Mouse (Mus musculus) MEL (cell line): ENCODE results near the gene Swt1. TPM values are rescaled to one million over a fixed set of nuclear protein-coding genes. Genes with fewer than 3 reads are reported as not detected.

Experiments
- DNase-seq: peaks from one replicate; pipeline ENCODE4 v3.0.0; 2011; ENCODE audit warnings: low read depth, low spot score
- H3K27ac ChIP-seq: 2 replicates; pipeline ENCODE4 v1.5.1; 2012; ENCODE audit warnings: low read depth, mild to moderate bottlenecking, control low read depth, low read length, moderate library complexity; ENCODE audit not compliant: control insufficient read depth
- H3K27me3 ChIP-seq, 2 experiments: fragments of 150-350 bp in 1 of 2; sonication (generic) in 1 of 2; 2 replicates each; pipeline ENCODE4 v1.6.1; 2012; ENCODE audit warnings: low read length in 2 of 2, mild to moderate bottlenecking in 2 of 2, improper control_type of control experiment in 1 of 2, moderate library complexity in 1 of 2; ENCODE audit not compliant: insufficient read depth in 2 of 2, control insufficient read depth in 1 of 2
- H3K36me3 ChIP-seq, 2 experiments: 2 replicates each; pipeline ENCODE4 v1.6.1; 2012 to 2014; ENCODE audit warnings: low read length in 2 of 2, improper control_type of control experiment in 1 of 2, inconsistent platforms in 1 of 2, mild to moderate bottlenecking in 1 of 2; ENCODE audit not compliant: insufficient read depth in 2 of 2, control insufficient read depth in 1 of 2
- H3K4me1 ChIP-seq, 2 experiments: fragments of 150-350 bp in 1 of 2; sonication (generic) in 1 of 2; 2 replicates each; pipeline ENCODE4 v1.6.1; 2012; ENCODE audit warnings: low read length in 2 of 2, improper control_type of control experiment in 1 of 2, mild to moderate bottlenecking in 1 of 2; ENCODE audit not compliant: insufficient read depth in 2 of 2, control insufficient read depth in 1 of 2
- H3K4me3 ChIP-seq, 2 experiments: fragments of 150-350 bp in 1 of 2; sonication (generic) in 1 of 2; 2 replicates each; pipeline ENCODE4 v1.5.1; 2012; ENCODE audit warnings: low read depth in 2 of 2, low read length in 2 of 2, mild to moderate bottlenecking in 2 of 2, moderate library complexity in 2 of 2, control low read depth in 1 of 2, improper control_type of control experiment in 1 of 2; ENCODE audit not compliant: control insufficient read depth in 1 of 2, insufficient read depth in 1 of 2
- H3K79me2 ChIP-seq: 2 replicates; pipeline ENCODE4 v1.6.1; 2012; ENCODE audit warnings: mild to moderate bottlenecking, low read length, moderate library complexity; ENCODE audit not compliant: control insufficient read depth, poor library complexity, insufficient read depth
- H3K9ac ChIP-seq: 2 replicates; pipeline ENCODE4 v1.6.1; 2012; ENCODE audit warnings: low read depth, mild to moderate bottlenecking, control low read depth, low read length, moderate library complexity; ENCODE audit not compliant: control insufficient read depth, poor library complexity, severe bottlenecking
- H3K9me3 ChIP-seq: fragments of 150-350 bp; sonication (generic); replicated peaks from 2 replicates; pipeline ENCODE4 v1.6.1; 2012; ENCODE audit warnings: mild to moderate bottlenecking, low read length, improper control_type of control experiment, moderate library complexity; ENCODE audit not compliant: insufficient read depth
- BHLHE40 ChIP-seq: IDR thresholded peaks from 2 replicates; pipeline ENCODE4 v1.6.1; 2012; ENCODE audit warnings: low read depth, mild to moderate bottlenecking, inconsistent platforms, low read length, improper control_type of control experiment, borderline replicate concordance
- CHD1 ChIP-seq: IDR thresholded peaks from 2 replicates; pipeline ENCODE4 v1.6.1; 2012; ENCODE audit warnings: low read depth, mild to moderate bottlenecking, inconsistent platforms, low read length, improper control_type of control experiment
- ELF1 ChIP-seq: IDR thresholded peaks from 2 replicates; pipeline ENCODE4 v1.6.1; 2014; ENCODE audit warnings: low read depth, mild to moderate bottlenecking, inconsistent platforms, low read length, improper control_type of control experiment, moderate library complexity
- EP300 ChIP-seq, 2 experiments: IDR thresholded peaks; 2 replicates each; pipeline ENCODE4 v1.6.1; 2011; ENCODE audit warnings: improper control_type of control experiment in 2 of 2, low read length in 2 of 2, low read depth in 1 of 2, mild to moderate bottlenecking in 1 of 2
- ETS1 ChIP-seq: IDR thresholded peaks from 2 replicates; pipeline ENCODE4 v1.6.1; 2012; ENCODE audit warnings: low read depth, mild to moderate bottlenecking, inconsistent platforms, low read length, improper control_type of control experiment, moderate library complexity
- GABPA ChIP-seq: IDR thresholded peaks from 2 replicates; pipeline ENCODE4 v1.6.1; 2012; ENCODE audit warnings: low read depth, mild to moderate bottlenecking, inconsistent platforms, low read length, improper control_type of control experiment, moderate library complexity
- HCFC1 ChIP-seq: IDR thresholded peaks from 2 replicates; pipeline ENCODE4 v1.6.1; 2012; ENCODE audit warnings: low read depth, mild to moderate bottlenecking, inconsistent platforms, low read length, improper control_type of control experiment, moderate library complexity
- MAX ChIP-seq: IDR thresholded peaks from 2 replicates; pipeline ENCODE4 v1.6.1; 2011; ENCODE audit warnings: low read length, improper control_type of control experiment
- MAZ ChIP-seq: IDR thresholded peaks from 2 replicates; pipeline ENCODE4 v1.6.1; 2012; ENCODE audit warnings: low read depth, mild to moderate bottlenecking, inconsistent platforms, low read length, improper control_type of control experiment
- MEF2A ChIP-seq: IDR thresholded peaks from 2 replicates; pipeline ENCODE4 v1.6.1; 2014; ENCODE audit warnings: low read depth, mild to moderate bottlenecking, inconsistent platforms, low read length, improper control_type of control experiment; ENCODE audit not compliant: poor library complexity, insufficient replicate concordance, severe bottlenecking; ENCODE audit errors: extremely low read depth
- NELFE ChIP-seq: IDR thresholded peaks from 2 replicates; pipeline ENCODE4 v1.6.1; 2011; ENCODE audit warnings: low read depth, low read length, improper control_type of control experiment
- NRF1 ChIP-seq: IDR thresholded peaks from 2 replicates; pipeline ENCODE4 v1.6.1; 2014; ENCODE audit warnings: low read depth, mild to moderate bottlenecking, inconsistent platforms, low read length, improper control_type of control experiment, moderate library complexity; ENCODE audit not compliant: poor library complexity, insufficient read depth, severe bottlenecking
- POLR2A ChIP-seq, 2 experiments: IDR thresholded peaks; 2 replicates each; pipeline ENCODE4 v1.6.1; 2011 to 2012; ENCODE audit warnings: low read length in 2 of 2, mild to moderate bottlenecking in 2 of 2, control low read depth in 1 of 2, improper control_type of control experiment in 1 of 2, low read depth in 1 of 2, moderate library complexity in 1 of 2; ENCODE audit not compliant: control insufficient read depth in 1 of 2, insufficient read depth in 1 of 2, poor library complexity in 1 of 2
- POLR2AphosphoS5 ChIP-seq: IDR thresholded peaks from 2 replicates; pipeline ENCODE4 v1.6.1; 2012; ENCODE audit warnings: low read depth, borderline replicate concordance, mild to moderate bottlenecking, inconsistent platforms, low read length, moderate library complexity, mixed read lengths
- SIN3A ChIP-seq: IDR thresholded peaks from 2 replicates; pipeline ENCODE4 v1.6.1; 2012; ENCODE audit warnings: low read length, improper control_type of control experiment, inconsistent platforms
- SMC3 ChIP-seq: IDR thresholded peaks from 2 replicates; pipeline ENCODE4 v1.6.1; 2011; ENCODE audit warnings: low read depth, low read length, improper control_type of control experiment
- TAL1 ChIP-seq: IDR thresholded peaks from 2 replicates; pipeline ENCODE4 v1.6.1; 2012; ENCODE audit warnings: mild to moderate bottlenecking, inconsistent platforms, low read length, moderate library complexity, mixed read lengths
- TBP ChIP-seq: IDR thresholded peaks from 2 replicates; pipeline ENCODE4 v1.8.0; 2011; ENCODE audit warnings: low read depth, low read length, improper control_type of control experiment
- TCF12 ChIP-seq: IDR thresholded peaks from 2 replicates; pipeline ENCODE4 v1.6.1; 2014; ENCODE audit warnings: low read depth, mild to moderate bottlenecking, inconsistent platforms, low read length, improper control_type of control experiment, moderate library complexity
- UBTF ChIP-seq: IDR thresholded peaks from 2 replicates; pipeline ENCODE4 v1.6.1; 2012; ENCODE audit warnings: low read depth, mild to moderate bottlenecking, inconsistent platforms, low read length, improper control_type of control experiment, moderate library complexity, borderline replicate concordance; ENCODE audit not compliant: insufficient read depth
- USF2 ChIP-seq, 2 experiments: IDR thresholded peaks; 2 replicates each; pipeline ENCODE4 v1.6.1; 2011 to 2012; ENCODE audit warnings: improper control_type of control experiment in 2 of 2, low read length in 2 of 2, borderline replicate concordance in 1 of 2, inconsistent platforms in 1 of 2, low read depth in 1 of 2, mild to moderate bottlenecking in 1 of 2; ENCODE audit not compliant: insufficient read depth in 1 of 2
- ZC3H11A ChIP-seq: IDR thresholded peaks from 2 replicates; pipeline ENCODE4 v1.6.1; 2012; ENCODE audit warnings: low read depth, mild to moderate bottlenecking, inconsistent platforms, low read length, improper control_type of control experiment
- ZNF384 ChIP-seq: IDR thresholded peaks from 2 replicates; pipeline ENCODE4 v1.6.1; 2012; ENCODE audit warnings: low read depth, mild to moderate bottlenecking, inconsistent platforms, low read length, improper control_type of control experiment
- polyA plus RNA-seq, 2 experiments: library from polyadenylated mRNA; stranded (reverse) in 1 of 2; unstranded in 1 of 2; fragments of >175 nt in 1 of 2; fragments of >200 nt in 1 of 2; gene quantifications; 2 replicates each; pipeline versions ENCODE4 v1.2.1 to v1.2.4; 2012; ENCODE audit warnings: low replicate concordance in 2 of 2, low read depth in 1 of 2; ENCODE audit not compliant: insufficient read length in 2 of 2, insufficient read depth in 1 of 2, missing spikeins in 1 of 2
- total RNA-seq: library from RNA; depleted of rRNA; stranded (reverse); fragments of 300-350 nt; gene quantifications from 2 replicates; pipeline ENCODE4 v1.2.3, GENCODE M21; 2012

Swt1 gene
- total and polyA plus RNA-seq, 3 experiments: 13.5 to 13.7 TPM; not detected in 1

DNA sequence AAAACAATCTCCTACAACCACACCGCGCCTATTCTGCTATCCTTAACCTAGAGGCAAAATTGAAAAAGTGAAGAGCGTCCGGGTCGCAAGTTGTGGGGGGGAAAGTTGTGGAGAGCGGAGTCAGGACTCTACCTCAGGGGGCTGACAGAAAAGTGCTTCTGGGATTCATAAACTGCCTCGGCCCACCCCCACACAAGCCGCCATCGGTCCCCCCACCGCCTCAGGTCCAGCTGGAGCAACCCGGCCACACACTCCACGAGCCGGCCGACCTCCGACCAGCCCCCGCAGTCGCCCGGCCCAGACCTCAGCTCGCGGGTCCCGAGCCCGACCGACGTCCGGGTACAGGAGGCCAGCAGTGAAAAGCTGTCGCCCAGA, 380 bp downstream of the Swt1 start:
- DNase-seq: peak; percentile 72
- Histone ChIP-seq H3K4me1 (peaks cover 5 to 16% of the 10 kb centered on the region in 2 experiments), H3K79me2 (peaks cover 29% of the 10 kb centered on the region), H3K27ac (peak overlapping the region; percentile 55), H3K36me3 (peaks cover 0 to 15% of the 10 kb centered on the region in 2 experiments; a peak in 2 of 4 replicates), H3K27me3 (no peaks in the 10 kb centered on the region), H3K4me3 (peak overlapping the region; percentile 88 to 96), H3K9ac (peak overlapping the region; percentile 92), H3K9me3 (no peaks in the 10 kb centered on the region)
- TF ChIP-seq ZNF384: 0 out of 2 replicates have a peak, but pooled peaks have one; percentile 18
- TF ChIP-seq POLR2A (IDR thresholded peaks at IDR 0.05; ENCODE audit: control insufficient read depth in 1 of 2, insufficient read depth in 1 of 2, low read depth in 1 of 2, low read length in 2 of 2, poor library complexity in 1 of 2): no peak; a peak in 1 of 4 replicates
- no peak for TF ChIP-seq TAL1
- TF ChIP-seq NELFE: no peak

DNA sequence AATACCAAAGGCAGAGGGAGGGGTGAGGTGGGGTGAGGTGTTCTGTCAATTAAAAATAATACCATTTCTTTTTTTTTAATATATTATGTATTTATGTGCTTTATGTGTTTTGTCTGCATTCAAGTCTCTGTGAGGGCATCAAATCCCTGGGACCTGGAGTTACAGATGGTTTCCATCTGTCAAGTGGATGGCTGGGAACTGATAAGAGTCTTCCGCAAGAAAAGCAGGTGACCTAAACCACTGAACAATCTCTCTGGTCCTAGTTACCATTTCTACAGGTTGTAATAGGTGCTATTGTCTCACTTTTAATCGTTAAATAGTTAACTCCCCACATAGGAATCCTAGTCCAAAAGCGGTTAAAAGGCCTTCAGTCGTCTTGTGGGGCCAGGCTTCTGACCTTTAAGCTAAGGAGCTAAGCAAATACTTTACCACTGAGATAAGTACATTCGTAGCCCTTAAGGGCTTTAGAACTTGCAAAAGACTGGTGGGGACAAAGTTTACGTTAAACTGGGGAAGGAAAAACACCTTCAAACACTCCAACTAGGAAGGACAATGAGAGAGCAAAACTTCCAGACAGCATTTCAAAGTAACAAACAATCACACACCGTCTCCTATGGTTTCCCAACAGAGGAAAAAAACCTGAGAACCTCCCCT, 1.2 kb downstream of the Swt1 start:
- TF ChIP-seq TAL1 (no peak), POLR2A (IDR thresholded peaks at IDR 0.05; ENCODE audit: control insufficient read depth in 1 of 2, insufficient read depth in 1 of 2, low read depth in 1 of 2, low read length in 2 of 2, poor library complexity in 1 of 2) (no peak), CHD1 (0 out of 2 replicates have a peak, but pooled peaks have one; percentile 23), HCFC1 (0 out of 2 replicates have a peak, but pooled peaks have one; percentile 2), SMC3 (no peak), SIN3A (no peak), TCF12 (no peak)
- Histone ChIP-seq H3K9me3 (no peaks in the 10 kb centered on the region), H3K36me3 (peaks cover 0 to 23% of the 10 kb centered on the region in 2 experiments; a peak in 2 of 4 replicates), H3K4me3 (peak overlapping the region; percentile 88 to 96), H3K27ac (no peak overlapping the region), H3K9ac (peak overlapping the region; percentile 92), H3K4me1 (peaks cover 12 to 22% of the 10 kb centered on the region in 2 experiments), H3K79me2 (peaks cover 29% of the 10 kb centered on the region), H3K27me3 (no peaks in the 10 kb centered on the region)
- peak; percentile 38 for DNase-seq

DNA sequence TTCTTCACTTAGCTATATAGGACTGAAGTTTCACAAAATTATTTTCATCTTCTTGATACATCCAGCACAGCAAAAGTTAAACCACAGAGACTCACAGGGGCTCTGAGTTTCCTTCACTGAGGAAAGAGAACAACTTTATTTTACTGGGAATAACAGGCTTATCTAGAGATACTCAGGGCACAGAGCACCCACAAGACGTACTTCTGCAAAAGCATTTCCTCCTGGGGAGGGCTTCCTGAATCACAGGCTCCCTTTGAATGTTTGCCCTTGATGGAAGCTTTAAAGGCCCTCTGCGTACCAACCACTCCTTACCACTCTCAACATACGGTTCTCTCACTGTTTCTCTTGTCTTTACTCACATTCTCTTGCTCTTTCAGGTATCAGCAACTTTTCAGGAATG, 6.1 kb downstream of the Swt1 start:
- DNase-seq: peak; percentile 62
- peak overlapping the region; percentile 19; the same call in 1 of the 2 replicates for H3K27ac ChIP-seq
- no peak overlapping the region for H3K9ac ChIP-seq
- H3K79me2 ChIP-seq: peaks cover 6% of the 10 kb centered on the region
- H3K36me3 ChIP-seq: peaks cover 9 to 27% of the 10 kb centered on the region in 2 experiments
- H3K27me3 ChIP-seq: no peaks in the 10 kb centered on the region
- H3K9me3 ChIP-seq: no peaks in the 10 kb centered on the region
- no peak overlapping the region for H3K4me3 ChIP-seq
- H3K4me1 ChIP-seq: peaks cover 9 to 14% of the 10 kb centered on the region in 2 experiments
- no peak for TF ChIP-seq MAZ
- TF ChIP-seq USF2 (IDR thresholded peaks at IDR 0.05; ENCODE audit: borderline replicate concordance in 1 of 2, insufficient read depth in 1 of 2, low read depth in 1 of 2, low read length in 2 of 2): no peak
- no peak for TF ChIP-seq MEF2A
- peak; percentile 19 to 72; a peak in 2 of 4 replicates for TF ChIP-seq EP300 (IDR thresholded peaks at IDR 0.05; ENCODE audit: low read depth in 1 of 2, low read length in 2 of 2)
- no peak for TF ChIP-seq UBTF
- TF ChIP-seq GABPA: no peak
- TF ChIP-seq ETS1: no peak
- TF ChIP-seq NRF1: no peak
- no peak for TF ChIP-seq POLR2AphosphoS5
- no peak for TF ChIP-seq SMC3
- TF ChIP-seq BHLHE40: no peak
- TF ChIP-seq MAX: no peak
- 0 out of 2 replicates have a peak, but pooled peaks have one; percentile 38 for TF ChIP-seq TBP
- no peak for TF ChIP-seq HCFC1
- no peak for TF ChIP-seq ELF1
- TF ChIP-seq TCF12: no peak
- TF ChIP-seq ZC3H11A: no peak
